Mouse (Mus musculus): ENCODE measurements at regions not wholly inside any gene's neighbourhood (a gene's known extent, or its start where the extent isn't known, plus 50 kb on each side); places are given as distances from the start of the nearest gene placed in this dataset.

GRCm38 (mm10) chr19:37754024-37754423 is 56.4 kb downstream of the Cyp26a1 start:
- DNase-seq, result no peak

- DNase-seq, result no peak
Observed at GRCm38 (mm10) chr19:37755372-37755771, 57.8 kb downstream of the Cyp26a1 start.

- DNase-seq, result no peak
Observed at GRCm38 (mm10) chr19:37769376-37769775, 71.8 kb downstream of the Cyp26a1 start.

- DNase-seq, result no peak
Observed at GRCm38 (mm10) chr19:37771956-37772355, 74.4 kb downstream of the Cyp26a1 start.

GRCm38 (mm10) chr19:37774551-37774950 is 77.0 kb downstream of the Cyp26a1 start:
- no peak for DNase-seq

- no peak for DNase-seq
Observed at GRCm38 (mm10) chr19:37774966-37775365, 77.4 kb downstream of the Cyp26a1 start.

- DNase-seq, result no peak
Observed at GRCm38 (mm10) chr19:37777961-37778360, 80.4 kb downstream of the Cyp26a1 start.

GRCm38 (mm10) chr19:37778568-37778967 is 81.0 kb downstream of the Cyp26a1 start:
- no peak for DNase-seq

- DNase-seq, result no peak
Observed at GRCm38 (mm10) chr19:37788540-37788939, 90.9 kb downstream of the Cyp26a1 start.

- DNase-seq, result no peak
Observed at GRCm38 (mm10) chr19:37789576-37790180, 92.1 kb downstream of the Cyp26a1 start.

- DNase-seq, result no peak
Observed at GRCm38 (mm10) chr19:37790281-37791073, 92.9 kb downstream of the Cyp26a1 start.

- no peak for DNase-seq
Observed at GRCm38 (mm10) chr19:37793176-37793575, 95.6 kb downstream of the Cyp26a1 start.

GRCm38 (mm10) chr19:37795552-37796343 is 98.2 kb downstream of the Cyp26a1 start:
- DNase-seq, result peak; percentile 8

GRCm38 (mm10) chr19:37800161-37800660 is 102.6 kb downstream of the Cyp26a1 start:
- no peak for DNase-seq

- DNase-seq, result no peak
Observed at GRCm38 (mm10) chr19:37809666-37810065, 112.1 kb downstream of the Cyp26a1 start.

- peak; percentile 48 for DNase-seq
Observed at GRCm38 (mm10) chr19:37814089-37815073, 116.8 kb downstream of the Cyp26a1 start.

- no peak for DNase-seq
Observed at GRCm38 (mm10) chr19:37815627-37816026, 118.0 kb downstream of the Cyp26a1 start.

- DNase-seq, result no peak
Observed at GRCm38 (mm10) chr19:37821243-37821642, 123.6 kb downstream of the Cyp26a1 start.

GRCm38 (mm10) chr19:37821671-37822190 is 124.1 kb downstream of the Cyp26a1 start:
- DNase-seq, result no peak

- no peak for DNase-seq
Observed at GRCm38 (mm10) chr19:37824155-37824554, 126.6 kb downstream of the Cyp26a1 start.

- no peak for DNase-seq
Observed at GRCm38 (mm10) chr19:37831406-37831805, 133.8 kb downstream of the Cyp26a1 start.
